Mouse (Mus musculus) neural tube, embryonic 14.5 days (tissue): ENCODE measurements at regions not wholly inside any gene's neighbourhood (a gene's known extent, or its start where the extent isn't known, plus 50 kb on each side); places are given as distances from the start of the nearest gene placed in this dataset.
A peak's percentile ranks its signal among the peaks of the same experiment; 100 is the strongest.

Source experiments
- ATAC-seq: fragments of 200-750 bp; cut with Nextera tagmentation; 2 replicates; pipeline ENCODE4 v1.8.0; 2017; ENCODE audit warnings: low read depth, mild to moderate bottlenecking, moderate TSS enrichment, moderate library complexity
- H3K27ac ChIP-seq: fragments of 300-500 bp; sonication (generic); 2 replicates; pipeline ENCODE4 v1.5.1; 2014; ENCODE audit warnings: low read depth, mild to moderate bottlenecking, control low read depth, low read length, moderate library complexity, mixed read lengths
- H3K27me3 ChIP-seq: fragments of 300-500 bp; sonication (generic); 2 replicates; pipeline ENCODE4 v1.6.1; 2014; ENCODE audit warnings: low read length; ENCODE audit not compliant: control insufficient read depth, insufficient read depth
- H3K36me3 ChIP-seq: fragments of 300-500 bp; sonication (generic); 2 replicates; pipeline ENCODE4 v1.6.1; 2014; ENCODE audit warnings: low read length, mixed read lengths; ENCODE audit not compliant: control insufficient read depth, insufficient read depth
- H3K4me1 ChIP-seq: fragments of 300-500 bp; sonication (generic); 2 replicates; pipeline ENCODE4 v1.6.1; 2014; ENCODE audit warnings: low read length; ENCODE audit not compliant: control insufficient read depth, insufficient read depth
- H3K4me2 ChIP-seq: fragments of 300-500 bp; sonication (generic); 2 replicates; pipeline ENCODE4 v1.6.1; 2014; ENCODE audit warnings: mild to moderate bottlenecking, low read depth, low read length, control low read depth
- H3K4me3 ChIP-seq: fragments of 300-500 bp; sonication (generic); 2 replicates; pipeline ENCODE4 v1.5.1; 2014; ENCODE audit warnings: low read depth, low read length, control low read depth, mixed read lengths
- H3K9ac ChIP-seq: fragments of 300-500 bp; sonication (generic); replicated peaks from 2 replicates; pipeline ENCODE4 v1.6.1; 2014; ENCODE audit warnings: low read depth, mild to moderate bottlenecking, control low read depth, low read length, mixed read lengths
- H3K9me3 ChIP-seq: fragments of 300-500 bp; sonication (generic); 2 replicates; pipeline ENCODE4 v1.6.1; 2016; ENCODE audit warnings: low read length; ENCODE audit not compliant: control insufficient read depth
- WGBS: fragments of 180-500 bp; shearing (Covaris S2); extraction: QIAGEN DNeasy Blood & Tissue Kit; methylation state at CpG from one replicate; pipeline ENCODE4 v1.1.7; 2014; 5-methylcytosine and 5-hydroxymethylcytosine counted together

DNA sequence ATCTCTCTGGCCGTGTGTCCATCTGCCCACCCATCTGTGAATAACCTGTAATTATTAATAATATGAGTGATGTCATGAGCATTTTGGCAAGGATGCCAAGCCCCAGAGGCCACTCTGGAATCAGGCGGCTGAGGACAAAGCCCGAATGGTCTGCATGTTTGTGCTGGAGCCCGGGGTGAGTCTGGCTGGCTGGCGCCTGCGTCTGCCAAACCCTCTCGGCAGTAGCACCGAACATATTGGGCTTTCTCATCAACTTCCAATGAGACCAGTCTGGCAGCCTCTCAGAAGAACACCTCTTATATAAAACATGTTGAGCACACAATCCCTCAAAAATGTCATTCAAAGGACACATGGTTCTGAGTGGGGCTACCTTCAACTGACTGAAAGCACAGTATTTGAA, 244.9 kb upstream of the Mki67 start:
- Histone ChIP-seq H3K9me3 (no peaks in the 10 kb centered on the region), H3K4me3 (no peak overlapping the region), H3K9ac (no peak overlapping the region), H3K36me3 (no peaks in the 10 kb centered on the region), H3K4me1 (peaks cover 7% of the 10 kb centered on the region; the same call in 1 of the 2 replicates), H3K27ac (no peak overlapping the region), H3K27me3 (no peaks in the 10 kb centered on the region), H3K4me2 (no peak overlapping the region)
- WGBS = 76% methylated on average over 8 of the region's 8 CpGs
- ATAC-seq = no peak

DNA sequence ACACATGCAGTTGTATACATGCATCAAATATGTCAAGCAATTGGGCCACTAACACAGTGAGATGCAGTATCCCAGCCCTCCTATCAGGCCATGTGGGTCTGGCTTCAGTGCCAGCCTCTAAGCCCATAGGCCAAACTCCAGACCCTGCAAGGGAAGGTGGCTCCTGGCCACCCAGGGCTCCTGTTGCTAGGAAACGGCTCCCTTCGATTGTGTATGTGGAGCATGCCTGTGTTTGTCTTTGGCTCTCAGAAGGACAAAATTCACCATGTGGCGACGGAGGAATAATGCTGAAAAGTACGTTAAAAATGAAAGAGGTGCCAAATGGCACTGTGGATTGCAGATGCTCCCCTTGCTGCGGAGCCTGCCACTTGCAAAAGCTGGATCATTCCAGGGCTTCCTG, 249.4 kb upstream of the Mki67 start:
- Histone ChIP-seq H3K36me3 (no peaks in the 10 kb centered on the region), H3K27ac (no peak overlapping the region), H3K4me1 (peaks cover 9% of the 10 kb centered on the region; the same call in 1 of the 2 replicates), H3K4me2 (no peak overlapping the region), H3K9ac (no peak overlapping the region), H3K27me3 (no peaks in the 10 kb centered on the region), H3K9me3 (no peaks in the 10 kb centered on the region), H3K4me3 (no peak overlapping the region)
- 23% methylated on average over 6 of the region's 6 CpGs for WGBS
- ATAC-seq = peak; percentile 69; the same call in 1 of the 2 replicates

DNA sequence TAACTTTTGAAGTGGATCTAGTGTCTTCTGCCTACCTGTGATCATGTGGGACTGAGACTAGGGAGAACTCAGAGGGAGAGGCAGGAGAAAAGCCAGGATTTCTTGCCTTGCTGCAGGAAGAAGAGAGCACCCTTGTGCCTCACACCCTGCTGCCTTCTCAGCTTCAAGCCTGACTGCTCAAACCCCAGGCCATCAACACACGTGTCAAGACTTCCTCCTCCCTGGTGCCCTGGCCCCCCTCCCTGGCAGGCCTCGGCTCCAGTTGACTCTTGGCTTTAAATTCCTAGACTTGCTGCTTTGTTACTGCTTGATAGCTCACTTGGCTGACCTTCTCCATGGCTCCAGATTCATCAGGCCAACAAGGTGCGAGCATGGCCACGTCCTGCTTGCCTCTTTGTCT, 250.1 kb upstream of the Mki67 start:
- 45% methylated on average over 4 of the region's 4 CpGs for WGBS

DNA sequence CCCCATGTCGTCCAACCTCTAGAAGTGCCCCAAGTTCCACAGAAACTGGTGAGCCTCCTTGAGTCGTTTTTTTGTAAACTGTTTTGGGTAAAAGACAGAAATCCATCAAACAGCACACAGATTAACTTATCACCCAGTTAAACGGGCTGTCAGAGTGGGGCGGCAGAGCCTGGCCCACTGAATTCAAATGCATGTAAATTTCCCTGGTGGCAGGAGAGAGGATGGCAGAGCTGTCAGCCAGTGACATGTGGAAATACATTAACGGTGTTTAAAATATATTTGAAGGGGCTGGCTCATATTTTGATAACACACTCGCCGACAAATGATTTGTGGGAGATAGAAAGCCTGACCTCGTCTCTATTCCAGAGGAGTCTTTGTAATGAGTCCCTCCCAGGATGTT, 252.5 kb upstream of the Mki67 start:
- no peak overlapping the region for H3K27ac ChIP-seq
- H3K9me3 ChIP-seq = no peaks in the 10 kb centered on the region
- ATAC-seq = no peak
- H3K9ac ChIP-seq = no peak overlapping the region
- 63% methylated on average over 8 of the region's 8 CpGs for WGBS
- no peaks in the 10 kb centered on the region for H3K27me3 ChIP-seq
- no peak overlapping the region for H3K4me3 ChIP-seq
- no peaks in the 10 kb centered on the region for H3K36me3 ChIP-seq
- peaks cover 9% of the 10 kb centered on the region; the same call in 1 of the 2 replicates for H3K4me1 ChIP-seq
- H3K4me2 ChIP-seq = no peak overlapping the region

More for the DNA sequence above, 250.1 kb upstream of the Mki67 start:
- H3K4me3 ChIP-seq = no peak overlapping the region
- H3K4me1 ChIP-seq = peaks cover 9% of the 10 kb centered on the region; the same call in 1 of the 2 replicates
- no peaks in the 10 kb centered on the region for H3K9me3 ChIP-seq
- no peak overlapping the region for H3K4me2 ChIP-seq
- H3K27me3 ChIP-seq = no peaks in the 10 kb centered on the region
- no peak for ATAC-seq
- no peaks in the 10 kb centered on the region for H3K36me3 ChIP-seq
- peak overlapping the region; percentile 39; the same call in 1 of the 2 replicates for H3K27ac ChIP-seq
- no peak overlapping the region for H3K9ac ChIP-seq

DNA sequence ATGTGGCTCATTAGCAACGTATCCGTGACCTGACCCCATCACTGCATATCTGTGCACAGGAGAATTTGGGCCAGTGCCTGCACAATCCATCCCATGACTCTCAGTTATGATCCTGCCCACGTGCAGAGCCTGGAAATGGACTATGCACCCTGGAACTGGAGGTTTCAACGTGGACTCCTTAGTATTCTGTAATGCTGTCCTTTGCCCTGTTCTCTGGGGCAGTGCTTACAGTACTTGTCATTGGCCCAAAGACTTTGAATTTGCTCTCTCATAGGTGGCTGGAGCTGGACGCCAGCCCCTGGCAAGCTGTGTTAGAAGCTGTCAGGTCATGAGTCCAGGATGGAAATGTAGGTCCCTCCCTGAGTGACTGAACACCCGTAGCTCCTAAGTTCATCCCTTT, 269.9 kb upstream of the Mki67 start:
- no peaks in the 10 kb centered on the region for H3K36me3 ChIP-seq
- H3K27me3 ChIP-seq = no peaks in the 10 kb centered on the region
- no peaks in the 10 kb centered on the region for H3K9me3 ChIP-seq
- no peak for ATAC-seq
- no peak overlapping the region for H3K27ac ChIP-seq
- WGBS = 82% methylated on average over 6 of the region's 6 CpGs
- H3K4me1 ChIP-seq = no peaks in the 10 kb centered on the region
- no peak overlapping the region for H3K4me2 ChIP-seq
- H3K4me3 ChIP-seq = no peak overlapping the region
- H3K9ac ChIP-seq = no peak overlapping the region

DNA sequence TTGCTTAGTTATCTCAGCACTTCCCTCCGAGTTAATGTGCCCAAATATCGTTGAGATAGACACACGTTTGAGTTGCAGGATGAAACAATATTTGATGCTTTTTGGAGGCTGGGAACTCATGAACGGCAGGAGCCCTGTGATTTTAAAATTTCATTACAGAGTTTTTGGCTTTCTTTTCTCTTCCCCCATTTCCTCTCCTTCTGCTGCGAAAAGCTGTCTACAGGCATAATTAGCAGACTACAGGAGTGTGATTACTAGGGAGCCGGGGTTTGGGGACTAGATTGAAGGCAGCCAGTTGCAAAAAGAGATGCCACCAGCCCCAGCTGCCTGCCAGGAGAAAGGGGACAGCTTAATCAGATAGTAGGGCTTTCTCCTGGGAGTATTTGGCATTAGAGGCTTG, 274.2 kb upstream of the Mki67 start:
- Histone ChIP-seq H3K4me1 (no peaks in the 10 kb centered on the region), H3K4me2 (no peak overlapping the region), H3K36me3 (no peaks in the 10 kb centered on the region), H3K27ac (no peak overlapping the region), H3K9me3 (no peaks in the 10 kb centered on the region), H3K9ac (no peak overlapping the region), H3K27me3 (no peaks in the 10 kb centered on the region), H3K4me3 (no peak overlapping the region)
- ATAC-seq = no peak
- WGBS = 54% methylated on average over 6 of the region's 6 CpGs

DNA sequence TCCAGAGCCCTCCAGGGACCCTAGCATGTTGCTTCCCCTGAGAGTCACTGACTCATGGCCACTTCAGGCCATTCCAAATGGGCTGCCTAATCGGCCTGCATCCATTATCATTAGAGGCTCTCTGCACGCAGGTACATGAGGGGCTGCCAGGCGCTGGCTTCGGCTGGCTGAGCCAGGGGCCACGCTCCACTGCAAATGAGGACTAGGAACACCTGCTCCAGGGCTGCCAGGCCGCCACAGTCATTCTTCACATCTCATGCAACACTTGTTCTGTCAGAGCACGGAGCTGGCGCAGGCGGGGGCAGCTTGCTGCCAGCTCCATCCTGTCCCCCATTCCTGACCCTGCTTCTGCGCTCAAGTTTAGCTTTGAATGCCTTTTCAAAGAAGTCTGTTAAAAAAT, 280.7 kb upstream of the Mki67 start:
- Histone ChIP-seq H3K9ac (no peak overlapping the region), H3K9me3 (no peaks in the 10 kb centered on the region), H3K27me3 (no peaks in the 10 kb centered on the region), H3K4me1 (no peaks in the 10 kb centered on the region), H3K27ac (no peak overlapping the region), H3K4me2 (no peak overlapping the region), H3K36me3 (no peaks in the 10 kb centered on the region), H3K4me3 (no peak overlapping the region)
- 63% methylated on average over 10 of the region's 10 CpGs for WGBS
- peak; percentile 46; the same call in 1 of the 2 replicates for ATAC-seq

DNA sequence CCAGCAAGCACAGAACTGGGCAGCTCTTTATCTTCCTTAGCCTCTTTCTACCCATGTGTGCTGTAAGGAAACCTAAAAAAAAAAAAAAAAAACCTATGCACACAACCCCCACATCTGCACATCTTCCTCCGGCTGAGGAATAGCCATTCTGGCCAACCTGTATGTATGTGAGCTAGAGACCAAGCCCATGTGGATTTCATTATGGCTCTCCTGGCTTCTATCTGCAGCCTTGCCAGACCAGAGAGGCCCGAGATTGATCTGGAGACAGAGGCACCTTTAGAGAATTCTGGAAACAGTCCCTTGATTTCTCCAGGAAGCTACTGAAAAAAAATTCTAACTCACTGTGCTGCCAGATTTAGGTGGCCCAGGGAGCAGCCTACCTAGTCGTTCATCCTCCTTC, 281.5 kb upstream of the Mki67 start:
- H3K27ac ChIP-seq = no peak overlapping the region
- H3K36me3 ChIP-seq = no peaks in the 10 kb centered on the region
- WGBS = 86% methylated on average over 3 of the region's 3 CpGs
- H3K4me3 ChIP-seq = no peak overlapping the region
- H3K9me3 ChIP-seq = no peaks in the 10 kb centered on the region
- ATAC-seq = no peak
- no peak overlapping the region for H3K4me2 ChIP-seq
- H3K4me1 ChIP-seq = no peaks in the 10 kb centered on the region
- H3K27me3 ChIP-seq = no peaks in the 10 kb centered on the region
- no peak overlapping the region for H3K9ac ChIP-seq

DNA sequence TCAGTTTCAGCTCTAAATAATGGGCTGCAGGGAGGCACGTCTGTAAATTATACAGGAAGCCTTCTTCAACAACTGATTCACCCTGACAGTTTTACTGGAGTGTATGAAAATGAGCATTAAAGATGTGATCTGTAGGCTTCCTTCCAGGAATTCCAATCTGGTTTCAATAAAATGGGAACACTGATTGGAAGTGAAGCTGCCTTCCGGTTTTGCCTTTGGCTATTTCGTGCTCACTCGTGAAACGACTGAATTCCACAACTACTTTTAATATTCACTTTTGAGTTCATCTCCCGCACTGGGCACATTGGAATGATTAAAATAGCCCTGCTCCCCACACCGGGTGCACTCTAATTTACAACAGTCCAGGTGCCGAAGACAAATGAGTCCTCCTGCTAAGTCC, 286.2 kb upstream of the Mki67 start:
- Histone ChIP-seq H3K4me2 (no peak overlapping the region), H3K9me3 (no peaks in the 10 kb centered on the region), H3K27me3 (no peaks in the 10 kb centered on the region), H3K4me3 (no peak overlapping the region), H3K9ac (no peak overlapping the region), H3K36me3 (no peaks in the 10 kb centered on the region), H3K27ac (no peak overlapping the region), H3K4me1 (peaks cover 5% of the 10 kb centered on the region; the same call in 1 of the 2 replicates)
- WGBS = 68% methylated on average over 8 of the region's 8 CpGs
- ATAC-seq = no peak

DNA sequence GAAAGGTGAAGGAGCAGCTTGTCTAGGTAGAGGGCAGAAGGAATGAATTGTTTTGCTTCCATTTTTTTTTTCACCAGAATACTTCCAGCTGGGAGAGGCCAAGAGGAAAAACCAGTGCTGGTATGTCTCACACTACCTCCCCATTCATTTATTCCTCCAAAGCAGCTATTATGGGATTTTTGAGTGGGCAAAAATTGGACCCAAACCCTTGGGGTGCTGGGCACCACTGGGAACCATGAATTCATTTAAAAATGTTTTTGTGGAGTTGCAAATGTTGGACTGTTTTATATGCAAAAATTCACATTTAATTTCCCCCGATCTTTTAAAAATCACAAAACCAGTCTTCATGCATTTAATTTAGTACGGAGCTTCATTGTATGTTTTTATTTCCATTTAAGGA, 287.1 kb upstream of the Mki67 start:
- no peaks in the 10 kb centered on the region for H3K9me3 ChIP-seq
- no peak overlapping the region for H3K9ac ChIP-seq
- ATAC-seq = no peak
- H3K27me3 ChIP-seq = no peaks in the 10 kb centered on the region
- H3K4me3 ChIP-seq = no peak overlapping the region
- no peak overlapping the region for H3K4me2 ChIP-seq
- H3K27ac ChIP-seq = no peak overlapping the region
- WGBS = 86% methylated on average over 2 of the region's 2 CpGs
- H3K36me3 ChIP-seq = no peaks in the 10 kb centered on the region
- peaks cover 13% of the 10 kb centered on the region for H3K4me1 ChIP-seq
